Mouse (Mus musculus): ENCODE data around the gene Prc1.

The Prc1 gene

GRCm38 (mm10) chr7:80339371-80339770 is 45.1 kb downstream of the Prc1 start:
- DNase-seq, result peak in 1 of 2 experiments; percentile 45

GRCm38 (mm10) chr7:80339793-80340628 is 45.8 kb downstream of the Prc1 start:
- DNase-seq, result peak; percentile 97

GRCm38 (mm10) chr7:80340793-80341192 is 46.5 kb downstream of the Prc1 start, which contains the start of gene Unc45a:
Unc45a (minus strand) TSS chr7:80341005.
- DNase-seq, result peak; percentile 69 to 78

- DNase-seq, result no peak
Observed at GRCm38 (mm10) chr7:80341793-80342192, 47.5 kb downstream of the Prc1 start.

GRCm38 (mm10) chr7:80342858-80343257 is 48.6 kb downstream of the Prc1 start, which contains the start of gene Hddc3:
Hddc3 (plus strand) TSS chr7:80343104.
- DNase-seq, result peak; percentile 83 to 89

- DNase-seq, result no peak
Observed at GRCm38 (mm10) chr7:80343270-80344018, 49.2 kb downstream of the Prc1 start.

- DNase-seq, result no peak
Observed at GRCm38 (mm10) chr7:80346173-80346572, 51.9 kb downstream of the Prc1 start.

- DNase-seq, result no peak
Observed at GRCm38 (mm10) chr7:80346830-80347229, 52.6 kb downstream of the Prc1 start.

- no peak for DNase-seq
Observed at GRCm38 (mm10) chr7:80347670-80348586, 53.7 kb downstream of the Prc1 start.

- DNase-seq, result no peak
Observed at GRCm38 (mm10) chr7:80350808-80351207, 56.6 kb downstream of the Prc1 start.

GRCm38 (mm10) chr7:80352920-80353319 is 58.7 kb downstream of the Prc1 start:
- DNase-seq, result no peak

- DNase-seq, result no peak
Observed at GRCm38 (mm10) chr7:80356351-80356750, 62.1 kb downstream of the Prc1 start.

- DNase-seq, result no peak
Observed at GRCm38 (mm10) chr7:80357156-80357555, 62.9 kb downstream of the Prc1 start.

GRCm38 (mm10) chr7:80358039-80358438 is 63.8 kb downstream of the Prc1 start:
- DNase-seq, result no peak

GRCm38 (mm10) chr7:80360435-80360834 is 66.2 kb downstream of the Prc1 start:
- DNase-seq, result no peak

GRCm38 (mm10) chr7:80365759-80366158 is 71.5 kb downstream of the Prc1 start:
- DNase-seq, result no peak
